Mouse (Mus musculus) liver, embryonic 15.5 days (tissue): Measurements from ENCODE around the gene B9d1. TPM values are rescaled to one million over a fixed set of nuclear protein-coding genes. Genes with fewer than 3 reads are reported as not detected.

Source experiments
- ATAC-seq: fragments of 200-750 bp; cut with Nextera tagmentation; 2 replicates; pipeline ENCODE4 v1.8.0; 2017; ENCODE audit warnings: moderate number of reproducible peaks, mild to moderate bottlenecking, moderate library complexity; ENCODE audit not compliant: insufficient read depth
- H3K27ac ChIP-seq: fragments of 300-500 bp; sonication (generic); replicated peaks from 2 replicates; pipeline ENCODE4 v1.5.1; 2015; ENCODE audit warnings: mild to moderate bottlenecking, inconsistent platforms
- H3K27me3 ChIP-seq: fragments of 300-500 bp; sonication (generic); 2 replicates; pipeline ENCODE4 v1.6.1; 2015; ENCODE audit warnings: mild to moderate bottlenecking, inconsistent platforms
- H3K36me3 ChIP-seq: fragments of 300-500 bp; sonication (generic); replicated peaks from 2 replicates; pipeline ENCODE4 v1.6.1; 2015; ENCODE audit warnings: moderate library complexity, mild to moderate bottlenecking, inconsistent platforms
- H3K4me1 ChIP-seq: fragments of 300-500 bp; sonication (generic); replicated peaks from 2 replicates; pipeline ENCODE4 v1.6.1; 2015; ENCODE audit warnings: inconsistent platforms
- H3K4me2 ChIP-seq: fragments of 300-500 bp; sonication (generic); 2 replicates; pipeline ENCODE4 v1.6.1; 2015; ENCODE audit warnings: moderate library complexity, mild to moderate bottlenecking, inconsistent platforms
- H3K4me3 ChIP-seq: fragments of 300-500 bp; sonication (generic); replicated peaks from 2 replicates; pipeline ENCODE4 v1.5.1; 2015; ENCODE audit warnings: mild to moderate bottlenecking, inconsistent platforms
- H3K9ac ChIP-seq: fragments of 300-500 bp; sonication (generic); 2 replicates; pipeline ENCODE4 v1.6.1; 2015; ENCODE audit warnings: moderate library complexity, mild to moderate bottlenecking, inconsistent platforms
- H3K9me3 ChIP-seq: fragments of 300-500 bp; sonication (generic); replicated peaks from 2 replicates; pipeline ENCODE4 v1.6.1; 2016; ENCODE audit warnings: inconsistent platforms
- WGBS: fragments of 180-500 bp; shearing (Covaris S2); methylation state at CpG from one replicate; pipeline ENCODE4 v1.1.7; 2015; ENCODE audit warnings: mixed read lengths; ENCODE audit not compliant: insufficient replicate concordance; 5-methylcytosine and 5-hydroxymethylcytosine counted together
- polyA plus RNA-seq: library from polyadenylated mRNA; unstranded; fragments of >200 nt; fragmentation: Nextera tagmentation; extraction: Ambion mirVana; gene quantifications from 2 replicates; pipeline ENCODE4 v1.2.1, GENCODE M21; 2015

The B9d1 gene
- polyA plus RNA-seq, 1 experiment from 2014 or later: 1.6 TPM

GRCm38 (mm10) chr11:61481239-61482090 is 23.5 kb upstream of the B9d1 start:
- H3K4me1 ChIP-seq: no peaks in the 10 kb centered on the region
- H3K4me2 ChIP-seq: no peak overlapping the region
- no peaks in the 10 kb centered on the region for H3K36me3 ChIP-seq
- no peak overlapping the region for H3K4me3 ChIP-seq
- no peak for ATAC-seq
- no peaks in the 10 kb centered on the region; the same call in 1 of the 2 replicates for H3K27me3 ChIP-seq
- H3K9ac ChIP-seq: no peak overlapping the region
- 47% methylated on average over 9 of the region's 9 CpGs for WGBS
- H3K9me3 ChIP-seq: no peaks in the 10 kb centered on the region
- H3K27ac ChIP-seq: no peak overlapping the region

- no peak overlapping the region for H3K4me3 ChIP-seq
- no peak overlapping the region for H3K9ac ChIP-seq
- H3K9me3 ChIP-seq: no peaks in the 10 kb centered on the region
- H3K27ac ChIP-seq: no peak overlapping the region
- no peaks in the 10 kb centered on the region; the same call in 1 of the 2 replicates for H3K27me3 ChIP-seq
- H3K36me3 ChIP-seq: peaks cover under 1% of the 10 kb centered on the region; the same call in 1 of the 2 replicates
- WGBS: 69% methylated on average over 13 of the region's 13 CpGs
- no peaks in the 10 kb centered on the region for H3K4me1 ChIP-seq
- H3K4me2 ChIP-seq: no peak overlapping the region
- ATAC-seq: no peak
Observed at GRCm38 (mm10) chr11:61483226-61483845, 21.6 kb upstream of the B9d1 start.

- Histone ChIP-seq H3K27me3 (no peaks in the 10 kb centered on the region; the same call in 1 of the 2 replicates), H3K4me3 (no peak overlapping the region), H3K9me3 (no peaks in the 10 kb centered on the region), H3K4me2 (no peak overlapping the region), H3K9ac (no peak overlapping the region), H3K4me1 (no peaks in the 10 kb centered on the region), H3K36me3 (peaks cover 9% of the 10 kb centered on the region), H3K27ac (no peak overlapping the region)
- 33% methylated on average over 10 of the region's 10 CpGs for WGBS
- no peak for ATAC-seq
Observed at GRCm38 (mm10) chr11:61484256-61484612, 20.7 kb upstream of the B9d1 start.

GRCm38 (mm10) chr11:61484613-61485540 is 20.1 kb upstream of the B9d1 start, which contains the start of gene Mfap4:
Mfap4 (plus strand) TSS chr11:61485431.
- ATAC-seq: no peak
- Histone ChIP-seq H3K27ac (no peak within 1 kb of the TSS), H3K4me2 (no peak within 1 kb of the TSS), H3K9ac (no peak within 1 kb of the TSS), H3K4me1 (no peaks in the 10 kb centered on the region), H3K27me3 (no peaks in the 10 kb centered on the region; the same call in 1 of the 2 replicates), H3K36me3 (peaks cover 16% of the 10 kb centered on the region), H3K9me3 (no peaks in the 10 kb centered on the region), H3K4me3 (no peak within 1 kb of the TSS)
- WGBS: 46% methylated on average over 20 of the region's 20 CpGs

GRCm38 (mm10) chr11:61485541-61486457 is 19.1 kb upstream of the B9d1 start:
- peaks cover 25% of the 10 kb centered on the region for H3K36me3 ChIP-seq
- 63% methylated on average over 22 of the region's 22 CpGs for WGBS
- no peaks in the 10 kb centered on the region for H3K4me1 ChIP-seq
- ATAC-seq: no peak
- H3K9ac ChIP-seq: no peak overlapping the region
- no peaks in the 10 kb centered on the region; the same call in 1 of the 2 replicates for H3K27me3 ChIP-seq
- no peak overlapping the region for H3K4me3 ChIP-seq
- no peak overlapping the region for H3K4me2 ChIP-seq
- H3K27ac ChIP-seq: no peak overlapping the region
- no peaks in the 10 kb centered on the region for H3K9me3 ChIP-seq

GRCm38 (mm10) chr11:61486458-61487219 is 18.3 kb upstream of the B9d1 start:
- peaks cover 34% of the 10 kb centered on the region for H3K36me3 ChIP-seq
- ATAC-seq: no peak
- 75% methylated on average over 14 of the region's 14 CpGs for WGBS
- H3K4me3 ChIP-seq: no peak overlapping the region
- H3K27ac ChIP-seq: no peak overlapping the region
- H3K27me3 ChIP-seq: no peaks in the 10 kb centered on the region
- H3K4me2 ChIP-seq: no peak overlapping the region
- no peak overlapping the region for H3K9ac ChIP-seq
- H3K4me1 ChIP-seq: no peaks in the 10 kb centered on the region
- no peaks in the 10 kb centered on the region for H3K9me3 ChIP-seq

- WGBS: 72% methylated on average over 2 of the region's 2 CpGs
- Histone ChIP-seq H3K27me3 (no peaks in the 10 kb centered on the region), H3K4me1 (no peaks in the 10 kb centered on the region), H3K4me3 (no peak overlapping the region), H3K9ac (no peak overlapping the region), H3K36me3 (peaks cover 37% of the 10 kb centered on the region), H3K27ac (no peak overlapping the region), H3K9me3 (no peaks in the 10 kb centered on the region), H3K4me2 (no peak overlapping the region)
- no peak for ATAC-seq
Observed at GRCm38 (mm10) chr11:61487401-61487800, 17.5 kb upstream of the B9d1 start.

- H3K4me3 ChIP-seq: no peak overlapping the region
- H3K4me1 ChIP-seq: peaks cover 4% of the 10 kb centered on the region
- H3K27me3 ChIP-seq: no peaks in the 10 kb centered on the region
- no peak overlapping the region for H3K27ac ChIP-seq
- H3K9ac ChIP-seq: no peak overlapping the region
- peaks cover 37% of the 10 kb centered on the region for H3K36me3 ChIP-seq
- H3K9me3 ChIP-seq: no peaks in the 10 kb centered on the region
- 78% methylated on average over 7 of the region's 7 CpGs for WGBS
- no peak overlapping the region for H3K4me2 ChIP-seq
- no peak for ATAC-seq
Observed at GRCm38 (mm10) chr11:61487936-61488335, 17.0 kb upstream of the B9d1 start.

- 90% methylated on average over 2 of the region's 2 CpGs for WGBS
- H3K4me1 ChIP-seq: peaks cover 12% of the 10 kb centered on the region
- no peaks in the 10 kb centered on the region for H3K9me3 ChIP-seq
- no peak overlapping the region for H3K27ac ChIP-seq
- H3K36me3 ChIP-seq: peaks cover 37% of the 10 kb centered on the region
- no peak overlapping the region for H3K4me2 ChIP-seq
- no peak for ATAC-seq
- H3K4me3 ChIP-seq: no peak overlapping the region
- no peak overlapping the region for H3K9ac ChIP-seq
- no peaks in the 10 kb centered on the region for H3K27me3 ChIP-seq
Observed at GRCm38 (mm10) chr11:61489085-61489484, 15.9 kb upstream of the B9d1 start.
